Mouse (Mus musculus): ENCODE measurements around the gene Nt5c2.
"Not testable (repeated sequence)": the region's sequence is repeated elsewhere in the genome, so short reads cannot be mapped to it uniquely, and the experiment has no call there.

Gene Nt5c2

DNA sequence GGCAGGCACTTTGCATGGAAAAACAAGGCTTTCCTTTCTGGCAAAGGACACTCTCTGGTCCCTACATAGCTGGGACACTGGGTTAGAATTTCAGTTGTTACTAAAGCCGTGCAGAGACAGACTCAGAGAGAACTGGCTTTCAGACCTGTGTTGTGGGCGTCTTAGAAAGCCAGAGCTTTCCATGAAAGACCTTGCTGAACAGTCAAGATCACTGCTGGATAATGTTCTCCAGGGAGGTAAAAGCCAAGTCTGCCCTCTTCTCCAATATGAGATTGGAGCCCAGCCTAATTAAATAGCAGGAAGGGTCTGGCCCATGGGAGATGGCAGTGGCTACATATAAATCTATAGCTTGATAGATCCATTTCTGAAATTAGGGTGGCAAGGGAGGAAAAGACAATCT is 3.4 kb upstream of the Nt5c2 start:
- DNase-seq (ENCODE audit: extremely low read depth, insufficient read length, low spot score) = no peak

DNA sequence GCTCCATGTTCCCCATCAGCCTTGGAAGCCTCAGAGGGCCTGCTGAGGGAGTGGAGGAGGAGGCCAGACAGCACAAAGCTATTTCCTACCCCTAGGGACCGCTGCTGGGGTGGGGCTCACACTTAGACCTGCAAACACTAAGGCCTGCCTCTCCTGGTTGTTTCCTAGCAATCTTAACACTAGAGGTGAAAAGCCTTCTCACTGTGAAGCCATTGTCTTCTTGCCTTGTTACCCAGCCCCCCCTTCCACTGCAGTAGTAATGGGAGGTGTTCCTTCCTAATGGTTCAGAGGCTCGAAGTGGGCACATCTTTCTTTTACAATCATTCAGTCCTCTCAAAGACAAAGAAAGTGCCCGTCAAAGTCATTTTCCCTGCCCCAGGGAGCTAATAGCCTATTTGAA is 2.9 kb upstream of the Nt5c2 start:
- DNase-seq (ENCODE audit: extremely low read depth, insufficient read length, low spot score) = no peak

DNA sequence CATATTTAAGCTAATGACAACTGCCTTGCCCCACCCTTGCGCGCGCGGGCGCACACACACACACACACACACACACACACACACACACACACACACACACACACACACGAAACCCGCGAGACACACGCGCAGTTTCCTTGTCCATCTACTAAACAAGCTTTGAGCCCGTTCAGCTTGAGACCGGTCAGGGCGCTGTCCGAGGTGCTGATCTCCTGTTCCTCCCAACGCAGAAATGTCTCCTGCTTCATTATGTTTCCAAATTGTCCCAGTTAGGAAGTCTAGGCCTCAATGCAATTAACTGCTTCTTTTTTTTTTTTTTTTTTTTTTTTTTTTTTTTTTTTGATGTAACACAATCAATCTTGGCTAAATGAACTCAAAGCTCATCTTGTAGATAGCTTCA is 1.5 kb upstream of the Nt5c2 start:
- DNase-seq (ENCODE audit: extremely low read depth, insufficient read length, low spot score) = no peak

DNA sequence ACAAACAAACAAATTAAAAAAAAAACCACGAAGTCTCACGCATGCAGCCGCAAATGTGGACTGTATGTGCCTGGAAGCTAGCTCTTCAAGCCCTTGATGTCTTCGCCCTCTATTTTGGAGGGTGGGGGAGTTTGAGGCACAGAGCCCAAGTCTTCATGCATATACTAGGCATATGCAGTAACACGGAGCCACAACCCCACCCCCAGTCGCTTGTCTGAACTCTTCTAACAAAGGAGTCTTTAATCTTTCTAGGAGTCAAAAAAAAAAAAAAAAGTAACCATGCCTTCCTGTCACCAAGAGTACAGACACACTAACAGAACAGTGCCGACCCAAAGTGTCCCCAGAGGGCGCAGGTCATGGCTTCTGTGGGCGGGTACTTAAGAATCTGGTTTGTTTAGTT is 1.0 kb upstream of the Nt5c2 start:
- DNase-seq (ENCODE audit: extremely low read depth, insufficient read length, low spot score) = no peak

DNA sequence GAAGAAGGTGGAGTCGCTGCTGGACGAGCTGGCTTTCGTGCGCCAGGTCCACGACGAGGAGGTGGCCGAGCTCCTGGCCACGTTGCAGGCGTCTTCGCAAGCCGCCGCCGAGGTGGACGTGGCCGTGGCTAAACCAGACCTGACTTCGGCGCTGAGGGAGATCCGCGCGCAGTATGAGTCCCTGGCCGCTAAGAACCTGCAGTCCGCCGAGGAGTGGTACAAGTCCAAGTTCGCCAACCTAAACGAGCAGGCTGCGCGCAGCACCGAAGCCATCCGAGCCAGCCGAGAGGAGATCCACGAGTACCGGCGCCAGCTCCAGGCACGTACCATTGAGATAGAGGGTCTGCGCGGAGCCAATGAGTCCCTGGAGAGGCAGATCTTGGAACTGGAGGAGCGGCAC is 443 bp upstream of the Nt5c2 start:
- no peak for DNase-seq (ENCODE audit: extremely low read depth, insufficient read length, low spot score)

DNA sequence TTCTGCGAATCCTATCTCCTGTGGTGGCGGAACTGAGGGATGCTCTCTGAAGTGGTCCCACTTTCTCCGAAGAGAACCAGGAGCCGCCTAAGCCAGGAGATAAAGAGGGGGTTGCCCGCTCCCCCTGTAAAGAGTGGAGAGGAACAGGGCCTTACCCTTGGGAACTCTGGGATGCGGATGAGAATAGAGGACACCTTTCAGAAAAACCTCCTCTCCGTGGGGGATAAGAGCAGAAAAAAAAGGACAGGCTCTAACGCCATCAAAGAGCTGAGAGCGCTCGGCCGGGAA is 850 bp downstream of the Nt5c2 start:
- DNase-seq (ENCODE audit: extremely low read depth, insufficient read length, low spot score) = no peak

DNA sequence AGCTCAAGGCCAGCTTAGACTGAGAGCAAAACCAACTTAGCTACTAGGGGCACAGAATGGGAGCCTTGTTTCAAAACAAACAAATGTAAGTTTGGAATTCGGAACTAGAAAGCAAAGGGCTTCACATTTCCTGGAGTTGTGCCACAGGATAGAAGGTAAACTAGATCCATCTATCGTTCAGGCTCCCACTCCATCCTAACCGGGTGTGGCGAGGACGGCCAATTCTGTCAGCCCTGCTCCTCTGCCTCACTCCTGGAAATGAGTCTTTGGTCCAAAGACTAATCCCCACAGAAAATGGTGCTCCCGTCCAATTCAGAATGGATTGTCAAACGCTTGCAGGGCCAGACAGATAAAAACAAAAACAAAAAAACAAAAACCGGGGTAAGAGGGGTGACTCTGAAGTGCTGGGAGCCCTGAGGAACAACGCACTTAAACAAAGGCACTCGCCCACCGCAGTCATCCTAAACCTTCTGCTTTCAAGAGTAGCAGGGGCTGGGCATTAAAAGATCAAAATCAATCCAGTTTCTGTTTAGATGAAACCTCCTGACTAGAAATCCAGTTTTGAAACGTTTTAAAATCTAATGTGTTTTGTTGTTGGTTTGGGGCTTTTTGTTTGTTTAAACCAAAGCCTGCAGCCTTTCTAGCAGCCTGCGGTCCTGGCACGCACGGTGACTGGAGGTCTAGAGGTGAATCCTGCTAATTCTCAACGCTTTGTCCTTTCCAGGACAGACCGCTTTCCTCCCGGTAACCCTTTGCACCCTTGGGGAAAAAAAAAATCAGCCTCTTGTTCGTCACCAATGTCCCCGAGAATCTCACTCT is 1.4 kb downstream of the Nt5c2 start:
- DNase-seq (ENCODE audit: extremely low read depth, insufficient read length, low spot score) = no peak

DNA sequence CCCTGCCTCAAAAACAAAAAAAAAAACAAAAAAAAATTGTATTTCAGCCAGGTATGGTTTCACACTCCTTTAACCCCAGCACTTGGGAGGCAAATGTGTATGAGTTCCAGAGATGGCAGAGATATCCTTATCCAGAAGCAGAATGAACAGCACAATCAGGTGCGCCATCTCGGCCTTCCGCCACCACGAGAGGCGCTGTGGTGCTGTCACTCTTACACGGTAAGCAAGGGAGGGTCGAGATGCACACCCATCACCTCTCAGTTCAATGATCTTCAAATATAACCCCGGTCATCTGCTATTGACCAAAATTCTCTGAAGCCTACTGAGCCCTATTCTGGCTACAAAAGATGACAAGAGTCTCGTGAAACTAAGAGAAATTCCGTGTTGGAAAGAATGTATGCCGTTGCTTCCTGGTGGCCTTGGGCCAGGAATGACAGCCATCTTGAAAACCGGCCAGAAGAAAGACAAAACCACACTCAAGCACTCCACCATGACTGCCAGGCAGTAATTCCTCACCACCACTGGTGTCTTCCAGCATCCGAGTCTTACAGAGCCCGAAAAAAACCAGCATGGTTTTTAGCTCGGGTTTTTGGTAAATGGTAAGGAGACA is 2.3 kb downstream of the Nt5c2 start:
- DNase-seq (ENCODE audit: extremely low read depth, insufficient read length, low spot score) = peak; percentile 20

DNA sequence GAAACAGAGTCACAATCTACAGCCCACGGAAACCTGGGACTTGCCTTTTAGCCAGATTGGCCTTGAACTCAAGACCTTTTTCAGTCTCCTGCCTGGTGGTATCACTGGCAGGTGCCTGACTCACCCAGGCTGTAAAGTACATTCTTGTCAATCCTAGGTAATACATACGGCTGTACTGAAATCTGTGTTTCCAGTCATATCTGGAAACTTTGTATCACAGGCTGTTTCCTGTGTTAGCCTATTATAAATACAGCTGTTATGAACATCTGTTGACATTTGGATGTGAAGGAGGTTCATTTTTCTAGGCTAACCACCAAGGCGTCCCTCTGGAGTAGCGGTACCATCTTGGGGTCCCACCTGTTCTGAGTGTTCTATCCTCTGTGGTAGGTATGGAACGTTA is 5.0 kb downstream of the Nt5c2 start:
- DNase-seq (ENCODE audit: extremely low read depth, insufficient read length, low spot score) = no peak

DNA sequence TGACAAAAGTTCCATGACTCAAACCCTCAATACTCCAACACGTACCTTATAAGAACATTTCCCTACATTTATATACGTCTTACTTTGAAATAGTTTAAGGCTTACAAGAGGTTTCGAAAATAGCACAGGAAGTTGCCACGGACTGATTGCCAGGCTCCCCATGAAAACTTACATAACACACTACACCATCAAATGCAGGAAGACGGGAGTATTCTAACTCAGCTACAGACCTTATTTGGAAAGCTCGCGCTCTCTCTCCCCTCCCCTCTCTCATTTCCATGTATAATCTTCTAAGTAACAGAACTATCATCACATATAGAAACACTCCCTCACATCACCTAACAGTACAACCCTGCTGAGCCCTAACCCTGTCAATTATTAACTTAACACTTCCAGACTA is 5.5 kb downstream of the Nt5c2 start:
- no peak for DNase-seq (ENCODE audit: extremely low read depth, insufficient read length, low spot score)

DNA sequence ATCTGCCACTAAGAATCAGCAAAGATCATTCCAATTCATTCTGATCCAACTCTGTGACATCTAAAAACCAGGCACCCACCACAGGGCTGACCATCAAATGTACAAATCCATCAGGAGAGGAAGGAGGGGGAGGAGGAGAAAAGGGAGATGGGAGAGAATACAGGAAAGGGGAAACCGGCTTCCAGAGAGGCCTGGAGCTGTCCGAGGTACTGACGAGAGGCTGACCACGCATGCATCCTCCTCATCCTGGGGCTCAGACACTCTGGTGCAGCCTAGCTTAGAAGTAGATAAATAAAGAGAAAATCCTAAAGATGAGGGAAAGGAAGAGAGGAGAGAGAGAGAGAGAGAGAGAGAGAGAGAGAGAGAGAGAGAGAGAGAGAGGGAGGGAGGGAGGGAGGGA is 8.6 kb downstream of the Nt5c2 start:
- DNase-seq (ENCODE audit: extremely low read depth, insufficient read length, low spot score) = no peak

DNA sequence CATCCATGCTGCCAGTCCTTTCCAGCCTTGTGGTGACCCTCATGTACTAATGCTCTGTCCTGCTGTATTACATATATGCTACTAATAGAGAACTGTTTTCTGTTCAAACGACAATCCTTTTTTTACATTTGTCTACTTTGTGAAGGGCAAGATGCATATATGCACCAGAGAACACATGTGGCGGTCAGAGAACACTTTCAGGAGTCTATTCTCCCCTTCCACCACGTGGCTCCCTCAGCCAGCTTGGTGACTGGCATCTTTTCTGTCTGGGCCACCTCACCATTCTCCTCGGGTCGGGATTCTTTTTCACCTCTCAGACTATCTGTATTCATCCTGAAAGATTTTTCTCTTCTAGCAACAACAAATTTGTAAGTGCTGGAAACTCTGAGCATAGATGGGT is 9.1 kb downstream of the Nt5c2 start:
- DNase-seq (ENCODE audit: extremely low read depth, insufficient read length, low spot score) = no peak

DNA sequence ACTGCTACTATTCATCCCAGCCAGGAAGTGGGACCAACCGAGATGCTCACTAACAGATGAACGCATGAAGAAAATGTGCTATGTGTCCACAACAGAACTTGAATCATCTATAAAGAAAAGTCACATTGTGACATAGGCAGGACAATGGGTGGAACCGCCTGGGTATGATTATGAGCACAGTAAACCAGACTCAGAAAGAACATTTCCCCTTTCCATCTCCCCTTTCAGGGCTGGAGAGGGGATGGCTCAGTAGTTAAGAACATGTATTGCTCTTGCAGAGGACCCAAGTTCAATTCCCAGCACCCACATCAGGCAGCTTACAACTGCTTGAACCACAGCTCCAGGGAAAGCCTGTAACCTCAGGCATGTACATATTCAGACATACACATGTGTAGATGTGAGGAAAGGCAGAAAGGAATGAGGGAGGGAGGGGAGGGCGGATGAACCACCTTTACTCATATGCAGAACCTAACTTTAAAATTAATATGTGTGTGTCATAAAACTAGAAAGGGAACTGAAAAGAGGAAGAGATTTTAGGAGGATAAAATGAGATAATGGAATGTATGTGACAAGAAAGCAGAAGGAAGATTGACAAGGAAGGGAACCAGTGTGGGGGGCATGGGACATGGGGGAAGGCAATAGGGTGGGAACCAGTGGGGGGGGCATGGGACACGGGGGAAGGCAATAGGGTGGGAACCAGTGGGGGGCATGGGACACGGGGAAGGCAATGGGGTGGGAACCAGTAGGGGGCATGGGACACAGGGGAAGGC is 11.0 kb downstream of the Nt5c2 start:
- DNase-seq (ENCODE audit: extremely low read depth, insufficient read length, low spot score) = no peak

DNA sequence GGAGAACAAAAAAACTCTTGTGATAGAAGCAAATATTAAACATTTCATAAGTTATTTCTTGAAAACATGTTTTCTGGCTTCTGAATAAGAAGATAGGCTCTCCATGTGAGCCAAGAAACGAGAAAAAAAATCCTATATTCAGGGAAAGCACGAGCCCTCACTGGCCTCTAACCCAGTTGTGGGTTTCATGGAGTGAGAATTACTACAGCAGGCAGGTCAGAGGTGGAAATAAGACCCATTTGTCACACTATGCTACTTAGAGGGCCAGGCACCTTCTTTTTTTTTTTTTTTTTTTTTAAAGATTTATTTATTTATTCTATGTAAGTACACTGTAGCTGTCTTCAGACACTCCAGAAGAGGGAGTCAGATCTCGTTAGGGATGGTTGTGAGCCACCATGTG is 14.6 kb downstream of the Nt5c2 start:
- not testable (repeated sequence) for DNase-seq (ENCODE audit: extremely low read depth, insufficient read length, low spot score)

DNA sequence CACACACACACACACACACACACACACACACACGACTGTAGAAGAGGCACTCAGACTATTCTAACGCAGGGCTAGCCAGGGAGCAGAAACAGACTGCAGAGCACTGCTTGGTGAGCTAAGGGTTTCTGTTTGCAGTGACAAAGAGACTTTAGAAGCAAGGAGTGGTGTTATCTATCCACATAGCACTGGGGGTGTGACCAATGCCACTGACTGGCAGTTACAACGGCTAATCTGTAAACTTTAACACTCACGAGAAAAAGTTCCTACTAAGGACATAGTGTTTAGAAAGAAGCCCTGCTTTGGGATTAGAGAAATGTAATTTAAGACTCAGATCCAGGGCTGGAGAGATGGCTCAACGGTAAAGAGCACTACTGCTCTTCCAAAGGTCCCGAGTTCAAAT is 15.2 kb downstream of the Nt5c2 start:
- no peak for DNase-seq (ENCODE audit: extremely low read depth, insufficient read length, low spot score)

DNA sequence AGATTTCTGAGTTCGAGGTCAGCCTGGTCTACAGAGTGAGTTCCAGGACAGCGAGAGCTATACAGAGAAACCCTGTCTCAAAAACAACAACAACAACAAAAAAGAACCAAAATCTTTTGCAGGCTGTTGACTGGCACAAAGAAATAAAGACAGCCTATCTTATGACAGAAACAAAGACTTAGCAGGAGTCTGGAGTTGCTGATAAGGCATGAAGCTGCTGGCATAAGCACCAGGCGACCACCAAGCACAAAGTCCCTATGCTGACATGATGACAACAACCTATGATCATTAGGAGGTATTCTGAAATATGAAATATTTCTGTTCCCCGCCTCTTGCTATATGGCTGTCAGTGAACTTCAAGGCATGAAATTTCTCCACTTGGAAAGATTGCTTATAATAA is 16.0 kb downstream of the Nt5c2 start:
- DNase-seq (ENCODE audit: extremely low read depth, insufficient read length, low spot score) = no peak

DNA sequence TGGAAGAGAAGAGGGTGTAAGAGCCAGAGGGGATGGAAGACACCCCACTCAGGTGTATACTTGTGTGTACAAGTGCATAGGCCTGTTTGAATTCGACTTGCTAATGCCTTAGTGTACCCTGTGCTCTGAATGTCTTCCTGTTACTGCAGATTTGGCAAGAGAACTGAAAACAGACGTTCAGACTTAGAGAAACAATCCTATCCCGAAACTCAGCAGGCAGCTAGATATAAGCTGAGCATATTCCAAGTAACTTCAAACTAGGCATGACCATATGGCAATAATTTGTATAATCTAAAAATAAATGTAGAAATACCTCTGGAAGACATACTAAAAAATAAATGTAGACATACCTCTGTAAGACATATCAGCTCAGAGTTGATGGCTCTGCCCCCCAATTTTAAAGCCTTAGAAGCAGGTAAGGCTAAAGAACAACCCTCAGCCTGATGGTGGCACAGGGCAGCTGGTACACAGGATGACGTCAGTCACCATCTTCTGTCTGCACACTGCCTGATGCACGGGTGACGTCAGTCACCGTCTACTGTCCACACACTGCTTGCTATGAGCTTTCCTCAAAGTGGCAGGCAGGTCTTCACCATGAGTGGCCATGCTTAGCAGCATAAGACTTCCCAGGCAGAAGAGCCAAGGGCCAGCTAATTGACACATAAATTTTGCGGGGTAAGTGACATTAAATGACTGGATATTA is 16.6 kb downstream of the Nt5c2 start:
- DNase-seq (ENCODE audit: extremely low read depth, insufficient read length, low spot score) = no peak

DNA sequence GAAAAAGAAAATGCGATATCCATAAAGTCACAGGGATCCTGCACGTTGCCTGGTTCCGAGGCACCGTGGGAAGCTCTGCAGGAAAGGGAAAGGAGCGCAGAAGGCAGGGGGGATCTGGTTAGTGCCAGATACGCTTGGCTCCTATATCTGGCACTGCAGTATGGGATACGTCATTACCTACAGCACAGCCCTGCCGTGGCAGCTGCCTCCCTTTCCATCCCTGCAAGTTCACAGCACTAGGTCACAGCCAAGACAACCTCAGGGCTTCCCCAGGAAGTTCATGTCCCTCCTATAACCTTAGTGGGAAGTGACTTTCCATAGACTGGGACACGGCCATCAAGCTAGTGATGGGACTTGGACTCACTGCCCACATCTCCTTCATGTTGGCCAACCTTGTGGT is 18.9 kb downstream of the Nt5c2 start:
- DNase-seq (ENCODE audit: extremely low read depth, insufficient read length, low spot score) = no peak

DNA sequence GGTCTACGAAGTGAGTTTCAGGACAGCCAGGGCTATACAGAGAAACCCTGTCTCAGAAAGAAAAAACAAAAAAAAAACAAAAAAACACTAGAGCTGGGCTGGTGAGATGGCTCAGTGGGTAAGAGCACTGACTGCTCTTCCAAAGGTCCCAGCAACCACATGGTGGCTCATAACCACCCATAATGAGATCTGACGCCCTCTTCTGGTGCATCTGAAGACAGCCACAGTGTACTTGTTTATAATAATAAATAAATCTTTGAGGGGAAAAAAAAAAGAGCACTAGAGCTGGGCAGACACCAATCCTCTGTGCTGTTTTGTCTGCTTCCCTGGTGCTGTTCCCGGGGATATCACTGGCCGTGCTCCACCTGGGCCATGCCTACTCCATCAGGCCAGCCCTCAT is 22.6 kb downstream of the Nt5c2 start:
- DNase-seq (ENCODE audit: extremely low read depth, insufficient read length, low spot score) = not testable (repeated sequence)

DNA sequence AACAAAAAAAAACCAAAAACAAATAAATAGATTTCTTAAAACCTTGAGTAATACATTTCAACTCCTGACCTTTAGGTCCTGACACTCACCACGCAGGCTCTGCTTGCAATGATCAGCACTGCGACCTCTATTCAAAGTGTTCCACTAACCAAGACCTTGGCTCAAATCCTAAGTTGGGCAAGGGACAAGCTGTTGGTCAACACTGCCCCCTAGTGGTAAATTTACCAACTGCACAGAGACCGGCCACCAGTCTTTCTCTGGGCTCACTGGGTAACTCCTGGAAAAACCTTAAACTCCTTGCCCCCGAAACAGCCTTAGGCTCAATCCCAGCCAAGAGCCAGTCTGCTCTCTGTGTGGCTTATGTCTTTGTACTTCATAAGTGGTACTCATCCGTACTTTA is 23.8 kb downstream of the Nt5c2 start:
- DNase-seq (ENCODE audit: extremely low read depth, insufficient read length, low spot score) = peak; percentile 42

DNA sequence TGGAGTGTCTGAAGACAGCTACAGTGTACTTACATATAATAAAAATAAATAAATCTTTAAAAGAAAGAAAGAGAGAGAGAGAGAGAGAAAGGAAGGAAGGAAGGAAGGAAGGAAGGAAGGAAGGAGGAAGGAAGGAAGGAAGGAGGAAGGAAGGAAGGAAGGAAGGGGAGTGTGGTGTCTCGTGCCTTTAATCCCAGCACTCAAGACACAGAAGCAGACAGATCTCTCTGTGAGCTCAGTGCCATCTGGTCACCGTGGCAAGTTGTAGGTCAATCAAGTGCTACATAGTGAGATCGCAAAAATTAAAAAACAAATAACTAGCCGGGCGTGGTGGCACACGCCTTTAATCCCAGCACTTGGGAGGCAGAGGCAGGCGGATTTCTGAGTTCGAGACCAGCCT is 24.3 kb downstream of the Nt5c2 start:
- DNase-seq (ENCODE audit: extremely low read depth, insufficient read length, low spot score) = not testable (repeated sequence)

DNA sequence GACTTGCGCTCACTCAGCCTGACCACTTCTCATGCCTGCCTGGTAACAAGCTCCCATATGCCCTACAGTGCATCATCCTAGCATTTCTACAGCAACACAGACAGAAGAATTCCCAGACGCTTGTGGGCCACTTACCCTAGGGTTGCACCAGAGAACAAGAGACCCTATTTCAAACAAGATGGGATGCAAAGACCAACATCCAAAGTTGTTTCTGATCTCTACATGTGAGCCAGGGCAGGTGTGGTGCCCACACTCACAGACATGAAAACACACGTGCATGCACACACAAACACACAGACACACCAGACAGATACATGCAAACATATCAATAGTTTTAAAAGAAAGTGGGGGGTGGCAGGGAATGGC is 24.8 kb downstream of the Nt5c2 start:
- no peak for DNase-seq (ENCODE audit: extremely low read depth, insufficient read length, low spot score)
